In the genomic region with DNA sequence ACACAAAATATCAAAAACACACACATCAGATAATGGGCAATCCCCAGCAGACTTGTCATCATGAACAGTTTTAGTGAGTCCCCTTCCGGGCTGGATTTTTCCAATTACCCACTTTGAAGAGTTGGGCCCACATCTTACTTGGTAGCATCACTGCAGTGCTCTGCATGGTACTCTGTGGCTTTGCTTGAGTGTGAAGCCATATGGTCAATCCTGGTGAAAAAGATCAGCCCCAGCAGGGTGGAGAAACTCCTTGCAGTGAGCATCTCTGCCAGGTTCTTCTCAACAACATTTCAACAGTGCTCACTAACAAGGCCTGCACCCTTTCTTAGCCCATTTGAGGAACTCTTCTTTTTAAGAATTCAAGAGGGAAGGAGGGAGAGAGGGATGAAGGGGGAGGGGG, we compare ENCODE assay signal across 10 mouse cellular contexts.
"Had no signal": no experiment of that assay in that cellular context is flagged by ENCODE, and none has a peak within 500 bp of the region (broad histone marks: within the 10 kb centered on the region; RNA-seq: fewer than 3 reads in every experiment).

No protein-coding gene starts in this region.

- DNase-seq: lung, embryonic 14.5 days; lung, postnatal 10 days; lung, postnatal 4 days; midbrain, embryonic 14.5 days; retina, postnatal 1 day; right cerebral cortex, adult 18-20 months; right cerebral cortex, postnatal 25 days; thymus, adult 2 months; thymus, postnatal 25 days; thymus, postnatal 4 days had no signal
